Mouse (Mus musculus): ENCODE results near the gene Trp63. TPM values are rescaled to one million over a fixed set of nuclear protein-coding genes. Genes with fewer than 3 reads are reported as not detected.

The Trp63 gene
- total RNA-seq, 2 experiments from 2014 or later, result 5.1 to 8.7 TPM

GRCm38 (mm10) chr16:25765549-25765948 is 82.0 kb downstream of the Trp63 start:
- intact Hi-C loops (cut with DNase I), result no loop called here
- DNase-seq, result no peak

- DNase-seq, result no peak
- intact Hi-C loops (cut with DNase I), result no loop called here
These were observed 91.0 kb downstream of the Trp63 start for GRCm38 (mm10) chr16:25774611-25775010.

- intact Hi-C loops (cut with DNase I), result no loop called here
- DNase-seq, result no peak
These were observed 93.9 kb downstream of the Trp63 start for GRCm38 (mm10) chr16:25777501-25777900.

GRCm38 (mm10) chr16:25779964-25780363 is 96.4 kb downstream of the Trp63 start:
- DNase-seq, result no peak
- intact Hi-C loops (cut with DNase I), result no loop called here

GRCm38 (mm10) chr16:25784246-25784645 is 100.7 kb downstream of the Trp63 start:
- intact Hi-C loops (cut with DNase I), result no loop called here
- no peak for DNase-seq

- DNase-seq, result no peak
- intact Hi-C loops (cut with DNase I), result no loop called here
These were observed 102.9 kb downstream of the Trp63 start for GRCm38 (mm10) chr16:25786457-25786856.

GRCm38 (mm10) chr16:25792640-25793266 is 109.2 kb downstream of the Trp63 start:
- intact Hi-C loops (cut with DNase I), result no loop called here

GRCm38 (mm10) chr16:25797732-25798294 is 114.2 kb downstream of the Trp63 start:
- no peak for DNase-seq
- intact Hi-C loops (cut with DNase I), result no loop called here

More at GRCm38 (mm10) chr16:25792640-25793266, 109.2 kb downstream of the Trp63 start:
- no peak for DNase-seq

GRCm38 (mm10) chr16:25799618-25800017 is 116.1 kb downstream of the Trp63 start:
- intact Hi-C loops (cut with DNase I), result no loop called here
- no peak for DNase-seq

GRCm38 (mm10) chr16:25804955-25805354 is 121.4 kb downstream of the Trp63 start:
- intact Hi-C loops (cut with DNase I), result no loop called here
- no peak for DNase-seq

- DNase-seq, result no peak
- intact Hi-C loops (cut with DNase I), result no loop called here
These were observed 123.6 kb downstream of the Trp63 start for GRCm38 (mm10) chr16:25807116-25807515.

- intact Hi-C loops (cut with DNase I), result no loop called here
- no peak for DNase-seq
These were observed 134.4 kb downstream of the Trp63 start for GRCm38 (mm10) chr16:25817753-25818624.

GRCm38 (mm10) chr16:25826016-25826415 is 142.5 kb downstream of the Trp63 start:
- intact Hi-C loops (cut with DNase I), result no loop called here
- peak in 1 of 2 experiments; percentile 45 for DNase-seq

- no peak for DNase-seq
- intact Hi-C loops (cut with DNase I), result no loop called here
These were observed 149.0 kb downstream of the Trp63 start for GRCm38 (mm10) chr16:25832576-25832975.

GRCm38 (mm10) chr16:25835301-25835700 is 151.7 kb downstream of the Trp63 start:
- no peak for DNase-seq
- intact Hi-C loops (cut with DNase I), result no loop called here

- intact Hi-C loops (cut with DNase I), result no loop called here
- DNase-seq, result no peak
These were observed 152.2 kb downstream of the Trp63 start for GRCm38 (mm10) chr16:25835723-25836122.

GRCm38 (mm10) chr16:25842996-25843395 is 159.4 kb downstream of the Trp63 start:
- intact Hi-C loops (cut with DNase I), result no loop called here
- no peak for DNase-seq

- intact Hi-C loops (cut with DNase I), result no loop called here
- no peak for DNase-seq
These were observed 160.1 kb downstream of the Trp63 start for GRCm38 (mm10) chr16:25843625-25844024.

GRCm38 (mm10) chr16:25846611-25847010 is 163.0 kb downstream of the Trp63 start:
- DNase-seq, result no peak
- intact Hi-C loops (cut with DNase I), result no loop called here

GRCm38 (mm10) chr16:25848474-25848873 is 164.9 kb downstream of the Trp63 start:
- no peak for DNase-seq
- intact Hi-C loops (cut with DNase I), result no loop called here

Data from gastrocnemius, postnatal 36 days (tissue).